Mouse (Mus musculus): ENCODE measurements around the gene Trim47.

DNA sequence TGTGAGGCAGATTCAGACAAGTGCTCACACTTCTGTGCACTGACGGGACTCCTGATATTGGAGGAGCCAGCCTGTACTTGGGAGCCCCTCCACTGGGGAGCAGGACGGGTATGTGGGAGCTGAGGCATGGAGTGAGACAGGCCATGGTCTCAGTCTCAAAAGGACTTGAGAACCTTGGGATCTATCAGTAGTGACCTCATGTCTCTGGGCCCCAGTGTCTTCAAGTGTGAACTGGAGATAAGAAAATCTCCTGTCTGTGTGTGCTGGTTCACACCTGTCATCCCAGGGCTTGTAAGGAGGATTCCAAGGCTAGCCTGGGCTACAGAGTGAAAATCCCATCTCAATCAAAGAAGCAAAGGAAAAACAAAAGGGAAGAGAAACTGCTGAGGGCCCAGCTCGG lies 16.5 kb upstream of the Trim47 start:
- TF ChIP-seq POLR2A (IDR thresholded peaks at IDR 0.05; ENCODE audit: control insufficient read depth, low read depth, low read length) (no peak), CTCF (IDR thresholded peaks at IDR 0.05; ENCODE audit: control insufficient read depth, insufficient read depth, insufficient replicate concordance, low read depth, low read length) (no peak)

Measured in testis, adult 2 months (tissue).